Mouse (Mus musculus): ENCODE data around the gene Nars2.
A peak's percentile ranks its signal among the peaks of the same experiment; 100 is the strongest.

Nars2 gene

DNA sequence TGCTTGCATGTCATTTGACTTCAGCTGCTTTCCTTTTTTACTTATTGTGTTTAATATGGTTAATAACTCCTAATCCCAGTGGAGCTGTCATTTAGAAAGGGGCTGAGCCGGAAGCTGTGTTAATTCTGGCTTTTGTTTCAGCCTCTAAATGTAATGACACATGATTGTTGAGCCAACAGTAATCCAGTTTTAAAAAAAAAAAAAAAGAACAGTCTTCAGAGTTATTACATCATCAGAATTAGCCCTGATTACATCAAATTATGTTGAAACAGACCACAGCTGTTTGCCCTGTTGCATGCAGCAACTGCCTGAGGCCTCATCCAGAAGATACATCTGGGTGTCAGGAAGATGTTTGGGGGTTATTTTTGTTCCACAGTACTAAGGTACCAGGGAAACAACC is 123.7 kb downstream of the Nars2 start:
- no peak for DNase-seq

DNA sequence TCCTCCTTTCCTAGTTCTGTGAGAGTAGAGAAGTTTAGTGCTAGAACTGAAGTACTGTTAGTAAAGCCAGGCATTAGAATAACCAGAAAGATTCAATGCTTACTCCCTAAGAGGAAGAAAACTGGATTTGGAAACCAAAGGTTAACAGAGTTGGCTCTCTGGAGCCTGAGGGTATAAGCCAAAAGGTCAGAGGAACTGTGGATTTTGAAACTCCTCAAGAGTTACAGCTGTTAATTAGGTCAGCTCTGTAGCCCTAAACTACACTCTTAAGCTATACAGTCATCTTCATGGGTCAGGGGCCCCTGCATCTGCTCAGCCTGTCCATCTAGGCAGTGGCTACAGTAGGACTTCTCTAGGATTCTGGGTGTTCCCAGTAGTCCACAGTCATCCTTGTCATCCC is 125.7 kb downstream of the Nars2 start:
- DNase-seq = no peak

DNA sequence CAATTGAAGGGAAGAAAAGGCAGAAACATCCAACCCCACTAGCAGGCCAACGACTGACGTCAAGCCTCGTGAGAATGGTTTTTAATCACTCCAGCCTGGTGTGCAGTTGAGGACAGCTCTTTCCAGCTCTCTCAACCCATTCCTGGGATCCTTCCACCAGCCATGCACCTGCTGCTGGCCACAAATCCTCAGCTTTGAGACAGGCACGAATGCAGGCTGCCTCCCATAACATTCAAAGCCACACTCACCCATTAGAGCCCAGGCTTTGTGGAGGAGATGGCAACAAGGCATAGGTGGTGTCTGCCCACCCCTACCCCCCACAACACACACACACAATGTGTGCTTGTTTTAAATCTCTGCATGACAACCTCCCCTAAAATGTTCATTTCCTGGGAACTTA is 127.4 kb downstream of the Nars2 start:
- no peak for DNase-seq

DNA sequence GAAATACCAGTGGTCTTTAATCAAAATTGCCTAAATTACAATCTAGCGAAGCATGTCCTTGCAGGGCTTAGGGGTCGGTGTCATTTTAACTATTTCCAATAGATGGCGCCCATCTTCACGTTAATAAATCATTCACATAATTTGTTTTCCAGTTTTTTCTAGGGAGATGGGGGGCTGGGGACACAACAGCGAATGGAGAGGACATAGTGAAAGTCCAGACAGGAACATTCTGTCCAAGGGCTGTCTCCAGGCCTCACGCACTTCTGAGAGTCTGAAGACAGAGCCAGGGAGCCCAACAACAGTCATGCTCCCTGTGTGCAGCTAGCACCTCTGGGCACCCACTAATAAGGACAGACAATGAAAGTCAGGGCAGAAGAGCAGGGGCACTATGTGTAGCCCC is 127.8 kb downstream of the Nars2 start:
- peak; percentile 61 to 75 for DNase-seq

DNA sequence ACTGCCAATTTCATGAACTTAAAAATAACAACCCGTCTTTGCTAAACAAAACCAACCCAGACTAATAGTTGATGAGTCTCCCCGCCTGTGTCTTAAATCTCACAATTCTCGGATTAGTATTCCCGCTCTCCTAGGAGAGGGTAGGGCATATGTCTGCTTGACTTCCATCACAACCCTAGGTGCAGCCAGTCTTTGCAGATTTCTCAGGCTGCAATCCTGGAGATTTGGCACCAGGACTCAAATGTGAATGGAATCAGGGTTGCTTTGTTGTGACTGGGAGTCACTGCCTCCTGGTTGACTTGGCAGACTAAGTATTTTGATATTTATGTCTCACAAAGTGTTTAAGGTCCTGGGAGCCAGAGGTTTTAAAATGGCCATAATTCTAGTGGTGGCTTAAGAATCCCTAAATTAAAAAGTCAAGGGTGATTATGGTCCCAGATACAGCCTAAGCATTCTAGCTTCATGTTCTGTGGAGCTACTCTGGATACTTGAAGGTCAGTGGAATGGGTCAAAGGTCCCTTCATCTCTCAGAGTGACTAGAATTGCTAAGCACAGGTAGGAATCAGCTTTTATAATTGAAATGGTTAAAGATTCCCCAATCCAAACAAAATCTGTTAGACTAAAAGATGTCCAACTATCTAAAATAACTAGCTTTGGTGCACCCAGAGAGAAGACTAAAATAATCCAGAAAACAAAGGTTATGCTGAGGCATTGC is 128.5 kb downstream of the Nars2 start:
- DNase-seq = no peak

DNA sequence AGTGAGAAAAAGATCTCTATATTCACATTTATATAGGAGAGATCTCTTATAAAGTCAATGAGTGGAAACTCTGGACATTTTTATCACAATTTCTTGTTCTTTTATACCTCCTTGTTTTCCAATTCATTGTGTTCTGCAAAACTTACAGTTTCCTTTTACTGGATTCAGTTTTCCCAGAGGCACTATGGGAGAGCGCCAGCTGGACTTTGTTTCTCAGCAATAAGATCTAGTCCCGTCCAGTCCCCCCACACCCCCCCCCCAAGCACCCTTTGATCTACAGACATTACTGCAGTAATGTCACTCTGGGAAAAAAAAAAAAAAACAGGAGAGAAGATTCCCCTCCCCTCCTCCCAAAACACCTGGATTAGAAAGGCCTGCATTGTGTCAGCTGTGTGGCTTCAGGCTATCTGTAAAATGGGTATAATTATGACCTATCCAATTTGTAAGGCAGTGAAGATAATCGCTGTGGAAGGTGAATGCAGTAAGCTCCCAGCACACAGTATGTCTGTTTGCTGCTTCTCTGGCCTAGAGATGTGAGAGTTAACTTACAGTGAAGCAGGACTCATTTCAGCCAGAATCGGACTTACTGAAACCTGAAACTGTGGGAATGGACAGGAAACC is 129.4 kb downstream of the Nars2 start:
- DNase-seq = peak; percentile 52 to 64

DNA sequence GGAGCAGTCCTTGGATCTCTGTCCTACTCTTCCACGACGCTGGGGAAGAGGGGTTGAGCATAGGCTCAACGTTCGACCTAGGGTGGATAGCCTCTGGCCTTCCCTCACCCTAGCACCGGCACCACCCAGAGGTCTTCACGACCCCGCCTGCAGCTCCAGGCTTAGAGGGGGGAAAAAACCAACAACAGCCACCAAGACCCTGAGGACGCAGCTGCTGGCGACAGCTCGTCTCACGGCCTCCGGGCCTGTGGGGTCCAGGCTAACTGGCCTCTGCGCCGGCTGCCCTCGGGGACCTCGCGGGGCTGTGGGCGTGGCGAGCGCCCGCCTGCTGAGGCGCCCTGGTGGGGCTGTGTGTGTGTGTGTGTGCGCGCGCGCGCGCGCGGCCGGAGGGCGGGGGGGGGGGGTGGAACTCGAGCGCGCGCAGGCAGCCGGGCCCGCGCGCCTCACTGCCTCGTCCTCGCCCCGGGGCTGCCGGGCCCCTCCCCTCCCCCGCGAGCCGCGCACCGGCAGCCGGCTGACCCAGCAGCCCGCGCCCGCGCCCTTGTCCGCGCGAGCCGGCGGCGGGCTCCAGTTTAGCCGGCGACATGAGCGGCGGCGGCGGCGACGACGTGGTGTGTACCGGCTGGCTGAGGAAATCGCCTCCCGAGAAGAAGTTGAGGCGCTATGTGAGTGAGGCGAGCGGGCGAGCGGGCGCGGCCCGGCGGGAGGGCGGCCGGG is 130.1 kb downstream of the Nars2 start, which contains the start of gene Gab2:
TSS of gene Gab2 (plus strand) at position 345 of the 717 bp plus-strand sequence.
- peak; percentile 80 to 91 for DNase-seq

DNA sequence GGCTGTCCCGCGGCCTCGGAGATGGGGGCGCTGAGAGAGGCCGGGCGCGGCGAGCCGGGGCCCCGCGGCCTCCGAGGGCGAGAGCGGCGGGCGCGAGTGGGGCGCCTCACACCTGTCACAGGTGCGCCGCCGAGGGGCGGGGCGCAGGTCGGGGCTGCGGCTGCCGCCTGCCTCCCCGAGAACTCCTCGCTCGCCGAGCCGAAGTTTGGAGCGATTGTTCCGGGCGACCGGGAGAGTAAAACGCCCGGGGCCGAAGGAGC is 130.6 kb downstream of the Nars2 start:
- DNase-seq = peak; percentile 39 to 72

DNA sequence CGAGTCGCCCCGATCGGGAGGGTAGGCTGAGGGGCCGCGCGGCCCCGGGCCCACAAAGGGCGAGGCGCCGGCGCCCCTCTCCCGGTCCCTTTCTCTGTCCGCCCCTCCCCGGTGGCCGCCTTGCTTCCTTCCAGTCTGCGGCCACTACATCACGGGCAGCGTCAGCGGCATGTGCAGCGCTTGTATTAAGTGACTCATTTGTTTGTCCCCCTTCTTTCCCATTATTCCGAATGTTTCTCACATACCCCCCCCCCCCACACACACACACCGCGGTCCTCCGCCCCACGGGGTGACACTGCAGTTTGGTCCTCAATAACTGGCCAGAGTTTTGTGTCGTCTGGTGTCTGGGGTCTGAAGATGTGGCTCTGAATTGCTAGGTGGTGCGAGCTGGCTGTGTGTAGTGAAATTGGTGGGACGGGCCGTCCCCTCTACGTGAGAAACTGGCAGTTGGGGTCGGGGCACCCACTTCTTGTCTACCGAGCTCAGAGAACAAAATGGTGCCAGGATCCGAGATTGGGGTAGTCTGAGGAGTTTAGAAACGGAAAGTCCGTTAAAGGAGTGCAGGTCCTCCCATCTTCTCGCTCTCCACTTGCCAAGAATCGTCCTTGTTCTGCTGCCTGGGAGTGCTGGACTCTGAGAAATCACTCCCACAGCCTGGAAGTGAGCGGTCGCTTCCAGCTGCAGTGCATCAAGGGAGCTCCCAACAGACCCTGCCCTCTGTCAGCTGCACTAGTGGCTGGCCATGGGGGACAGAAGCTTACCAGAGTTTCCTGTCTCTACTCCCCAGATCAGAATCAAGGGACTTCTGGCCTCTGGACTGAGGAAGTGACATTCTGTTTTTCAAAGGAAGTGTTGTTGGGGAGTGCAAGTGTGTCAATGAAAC is 131.2 kb downstream of the Nars2 start:
- peak; percentile 69 to 87 for DNase-seq

DNA sequence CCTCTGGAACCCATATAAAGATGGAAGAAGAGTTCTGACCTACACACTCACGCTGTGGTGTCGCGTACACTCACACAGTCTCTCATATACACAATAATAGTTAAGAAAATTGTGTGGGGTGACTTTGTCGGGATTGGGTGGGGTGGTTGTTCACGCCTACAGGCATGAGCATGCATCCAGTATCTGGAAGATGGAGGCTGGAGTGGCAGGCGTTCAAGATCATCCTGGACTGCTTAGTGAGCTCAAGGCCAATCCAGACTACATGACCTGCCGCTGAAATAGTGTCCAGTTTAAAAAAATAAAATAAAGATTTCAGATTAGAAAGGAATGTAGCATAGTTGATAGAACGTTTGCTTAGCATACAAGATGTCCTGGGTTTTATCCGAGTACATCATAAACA is 132.3 kb downstream of the Nars2 start:
- DNase-seq = no peak

DNA sequence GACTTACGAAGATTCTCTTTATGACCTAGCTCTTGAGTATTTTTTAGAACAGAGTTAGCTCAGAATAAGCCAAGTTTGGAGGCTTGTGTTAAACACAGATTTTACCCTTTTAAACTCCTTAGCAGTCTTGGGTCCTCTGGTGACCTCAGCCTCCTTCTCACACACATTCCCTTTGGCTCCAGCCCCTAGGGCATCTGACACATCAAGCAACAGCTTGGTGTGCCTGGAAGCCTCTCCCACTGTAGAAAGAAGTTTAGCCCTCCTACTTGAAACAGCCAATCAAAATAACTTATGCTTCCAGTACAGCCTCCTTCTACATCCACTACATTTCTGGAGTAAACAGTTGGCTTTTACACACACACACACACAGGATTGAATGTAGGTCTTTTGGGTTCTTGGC is 132.9 kb downstream of the Nars2 start:
- DNase-seq = peak in 1 of 2 experiments; percentile 52

DNA sequence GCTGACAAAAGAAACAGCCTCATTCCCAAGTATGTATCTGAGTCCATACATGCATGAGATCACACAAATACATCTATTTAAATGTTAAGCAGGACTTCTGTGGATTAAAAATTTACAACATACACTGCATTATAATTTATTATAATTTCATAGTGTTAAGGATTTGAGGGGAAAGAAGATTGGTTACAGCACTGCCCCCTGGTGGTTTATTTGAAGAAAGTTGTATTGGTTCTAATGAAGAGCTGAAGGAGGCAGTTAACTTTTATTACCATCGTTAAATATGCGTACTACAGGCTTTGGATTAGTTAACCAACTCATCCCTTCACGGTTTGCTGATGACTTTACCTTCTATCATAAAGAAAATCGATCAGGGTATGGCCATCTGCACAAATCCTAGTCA is 134.0 kb downstream of the Nars2 start:
- no peak for DNase-seq

DNA sequence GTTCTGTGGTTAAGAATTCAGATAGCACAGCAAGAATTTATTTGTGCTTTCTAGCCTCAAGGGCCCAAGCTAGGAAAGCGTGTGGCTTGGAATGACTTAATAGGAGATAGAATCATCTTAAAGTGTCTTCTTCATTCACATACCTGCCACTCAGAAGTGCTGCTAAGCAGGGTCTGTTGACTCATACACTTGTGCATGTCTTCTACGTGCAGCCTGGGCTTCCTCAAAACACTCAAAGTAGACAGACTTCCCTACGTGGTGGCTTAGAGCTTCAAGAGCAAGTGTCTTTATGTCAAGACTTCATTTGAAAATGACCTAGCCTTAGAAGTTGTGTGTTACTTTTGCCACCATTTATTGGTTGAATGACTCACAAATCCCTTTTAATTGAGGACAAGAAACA is 142.9 kb downstream of the Nars2 start:
- DNase-seq = no peak

DNA sequence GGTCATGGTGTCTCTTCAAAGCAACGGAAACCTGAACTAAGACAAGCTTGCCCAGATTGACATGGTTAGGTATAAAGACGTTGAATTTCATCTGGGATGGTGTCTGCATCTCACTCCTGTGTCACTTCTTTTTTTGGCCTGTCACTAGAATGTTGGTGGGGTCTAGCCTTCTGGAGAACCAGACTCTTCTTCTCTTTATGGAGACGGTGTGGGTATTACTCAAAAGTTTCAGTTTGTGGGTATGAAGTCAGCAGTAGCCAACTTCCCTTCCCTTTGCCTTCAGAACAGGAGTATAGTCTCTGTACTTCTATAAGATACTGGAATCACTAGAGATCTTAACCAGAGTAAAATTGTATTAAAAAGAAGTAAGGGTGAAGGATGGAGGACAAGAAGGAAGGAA is 156.8 kb downstream of the Nars2 start:
- DNase-seq = no peak
